Mouse (Mus musculus) liver, embryonic 15.5 days (tissue): Measurements from ENCODE around the gene Tmbim1. TPM values are rescaled to one million over a fixed set of nuclear protein-coding genes. Genes with fewer than 3 reads are reported as not detected.

Source experiments
- ATAC-seq: fragments of 200-750 bp; cut with Nextera tagmentation; 2 replicates; pipeline ENCODE4 v1.8.0; 2017; ENCODE audit warnings: moderate number of reproducible peaks, mild to moderate bottlenecking, moderate library complexity; ENCODE audit not compliant: insufficient read depth
- H3K27ac ChIP-seq: fragments of 300-500 bp; sonication (generic); replicated peaks from 2 replicates; pipeline ENCODE4 v1.5.1; 2015; ENCODE audit warnings: mild to moderate bottlenecking, inconsistent platforms
- H3K27me3 ChIP-seq: fragments of 300-500 bp; sonication (generic); 2 replicates; pipeline ENCODE4 v1.6.1; 2015; ENCODE audit warnings: mild to moderate bottlenecking, inconsistent platforms
- H3K36me3 ChIP-seq: fragments of 300-500 bp; sonication (generic); replicated peaks from 2 replicates; pipeline ENCODE4 v1.6.1; 2015; ENCODE audit warnings: moderate library complexity, mild to moderate bottlenecking, inconsistent platforms
- H3K4me1 ChIP-seq: fragments of 300-500 bp; sonication (generic); replicated peaks from 2 replicates; pipeline ENCODE4 v1.6.1; 2015; ENCODE audit warnings: inconsistent platforms
- H3K4me2 ChIP-seq: fragments of 300-500 bp; sonication (generic); 2 replicates; pipeline ENCODE4 v1.6.1; 2015; ENCODE audit warnings: moderate library complexity, mild to moderate bottlenecking, inconsistent platforms
- H3K4me3 ChIP-seq: fragments of 300-500 bp; sonication (generic); replicated peaks from 2 replicates; pipeline ENCODE4 v1.5.1; 2015; ENCODE audit warnings: mild to moderate bottlenecking, inconsistent platforms
- H3K9ac ChIP-seq: fragments of 300-500 bp; sonication (generic); 2 replicates; pipeline ENCODE4 v1.6.1; 2015; ENCODE audit warnings: moderate library complexity, mild to moderate bottlenecking, inconsistent platforms
- H3K9me3 ChIP-seq: fragments of 300-500 bp; sonication (generic); replicated peaks from 2 replicates; pipeline ENCODE4 v1.6.1; 2016; ENCODE audit warnings: inconsistent platforms
- WGBS: fragments of 180-500 bp; shearing (Covaris S2); methylation state at CpG from one replicate; pipeline ENCODE4 v1.1.7; 2015; ENCODE audit warnings: mixed read lengths; ENCODE audit not compliant: insufficient replicate concordance; 5-methylcytosine and 5-hydroxymethylcytosine counted together
- polyA plus RNA-seq: library from polyadenylated mRNA; unstranded; fragments of >200 nt; fragmentation: Nextera tagmentation; extraction: Ambion mirVana; gene quantifications from 2 replicates; pipeline ENCODE4 v1.2.1, GENCODE M21; 2015

Tmbim1 gene
- polyA plus RNA-seq, 1 experiment from 2014 or later: 15.4 TPM

- Histone ChIP-seq H3K36me3 (peaks cover 24% of the 10 kb centered on the region), H3K4me2 (no peak overlapping the region), H3K4me3 (no peak overlapping the region), H3K9ac (no peak overlapping the region), H3K4me1 (no peaks in the 10 kb centered on the region; the same call in 1 of the 2 replicates), H3K27me3 (peaks cover 10% of the 10 kb centered on the region; the same call in 1 of the 2 replicates), H3K27ac (no peak overlapping the region), H3K9me3 (no peaks in the 10 kb centered on the region)
- ATAC-seq: no peak
- 63% methylated on average over 4 of the region's 4 CpGs for WGBS
Measured at GRCm38 (mm10) chr1:74271659-74272058, 33.8 kb downstream of the Tmbim1 start.

- Histone ChIP-seq H3K9me3 (no peaks in the 10 kb centered on the region), H3K9ac (no peak overlapping the region), H3K36me3 (peaks cover 53% of the 10 kb centered on the region), H3K27me3 (no peaks in the 10 kb centered on the region), H3K4me3 (no peak overlapping the region), H3K4me1 (no peaks in the 10 kb centered on the region; the same call in 1 of the 2 replicates), H3K27ac (no peak overlapping the region), H3K4me2 (no peak overlapping the region)
- 72% methylated on average over 8 of the region's 8 CpGs for WGBS
- no peak for ATAC-seq
Measured at GRCm38 (mm10) chr1:74268750-74269149, 36.7 kb downstream of the Tmbim1 start.

GRCm38 (mm10) chr1:74262510-74262909 is 42.9 kb downstream of the Tmbim1 start:
- no peak overlapping the region for H3K4me3 ChIP-seq
- no peak overlapping the region for H3K9ac ChIP-seq
- no peak for ATAC-seq
- peaks cover 94% of the 10 kb centered on the region for H3K36me3 ChIP-seq
- H3K4me1 ChIP-seq: no peaks in the 10 kb centered on the region
- H3K9me3 ChIP-seq: no peaks in the 10 kb centered on the region
- WGBS: 74% methylated on average over 6 of the region's 6 CpGs
- no peak overlapping the region for H3K4me2 ChIP-seq
- H3K27me3 ChIP-seq: no peaks in the 10 kb centered on the region
- no peak overlapping the region for H3K27ac ChIP-seq

- Histone ChIP-seq H3K27me3 (no peaks in the 10 kb centered on the region), H3K4me3 (no peak overlapping the region), H3K27ac (no peak overlapping the region), H3K4me1 (no peaks in the 10 kb centered on the region), H3K9ac (no peak overlapping the region), H3K9me3 (no peaks in the 10 kb centered on the region), H3K4me2 (no peak overlapping the region), H3K36me3 (peaks cover 89% of the 10 kb centered on the region)
- whole genome bisulfite sequencing: 89% methylated on average over 4 of the region's 4 CpGs
- ATAC-seq: no peak
Measured at GRCm38 (mm10) chr1:74256782-74257181, 48.6 kb downstream of the Tmbim1 start.

- H3K27ac ChIP-seq: no peak overlapping the region
- no peak for ATAC-seq
Measured at GRCm38 (mm10) chr1:74255704-74256345, 49.6 kb downstream of the Tmbim1 start.

GRCm38 (mm10) chr1:74250096-74250495 is 55.3 kb downstream of the Tmbim1 start:
- peaks cover 34% of the 10 kb centered on the region for H3K4me1 ChIP-seq
- no peak overlapping the region for H3K4me3 ChIP-seq
- no peaks in the 10 kb centered on the region for H3K9me3 ChIP-seq
- H3K27ac ChIP-seq: peak overlapping the region; percentile 82
- H3K36me3 ChIP-seq: peaks cover 76% of the 10 kb centered on the region
- H3K4me2 ChIP-seq: 0 out of 2 replicates have a peak overlapping the region, but pooled peaks have one; percentile 13
- ATAC-seq: no peak
- H3K27me3 ChIP-seq: no peaks in the 10 kb centered on the region
- H3K9ac ChIP-seq: no peak overlapping the region
- WGBS: 72% methylated on average over 4 of the region's 4 CpGs

More at GRCm38 (mm10) chr1:74255704-74256345, 49.6 kb downstream of the Tmbim1 start:
- Histone ChIP-seq H3K4me3 (no peak overlapping the region), H3K27me3 (no peaks in the 10 kb centered on the region), H3K9ac (no peak overlapping the region), H3K4me2 (no peak overlapping the region), H3K36me3 (peaks cover 89% of the 10 kb centered on the region), H3K4me1 (no peaks in the 10 kb centered on the region), H3K9me3 (no peaks in the 10 kb centered on the region)
- WGBS: 88% methylated on average over 8 of the region's 8 CpGs

GRCm38 (mm10) chr1:74249331-74249980 is 56.0 kb downstream of the Tmbim1 start:
- Histone ChIP-seq H3K9me3 (no peaks in the 10 kb centered on the region), H3K4me2 (peak overlapping the region; percentile 27; the same call in 1 of the 2 replicates), H3K27me3 (no peaks in the 10 kb centered on the region), H3K9ac (no peak overlapping the region), H3K4me1 (peaks cover 38% of the 10 kb centered on the region), H3K36me3 (peaks cover 72% of the 10 kb centered on the region), H3K4me3 (no peak overlapping the region), H3K27ac (peak overlapping the region; percentile 82)
- ATAC-seq: peak; percentile 70
- 41% methylated on average over 5 of the region's 5 CpGs for WGBS

- WGBS: 20% methylated on average over 1 of the region's 1 CpGs
- H3K4me3 ChIP-seq: no peak overlapping the region
- no peak overlapping the region for H3K9ac ChIP-seq
- H3K9me3 ChIP-seq: no peaks in the 10 kb centered on the region
- H3K4me2 ChIP-seq: no peak overlapping the region
- H3K27me3 ChIP-seq: no peaks in the 10 kb centered on the region
- ATAC-seq: peak; percentile 68
- H3K4me1 ChIP-seq: peaks cover 44% of the 10 kb centered on the region
- peak overlapping the region; percentile 82 for H3K27ac ChIP-seq
- peaks cover 65% of the 10 kb centered on the region for H3K36me3 ChIP-seq
Measured at GRCm38 (mm10) chr1:74248799-74249198, 56.6 kb downstream of the Tmbim1 start.

GRCm38 (mm10) chr1:74245525-74245924 is 59.9 kb downstream of the Tmbim1 start:
- Histone ChIP-seq H3K4me2 (no peak overlapping the region), H3K27me3 (no peaks in the 10 kb centered on the region), H3K36me3 (peaks cover 38% of the 10 kb centered on the region), H3K27ac (no peak overlapping the region), H3K9me3 (no peaks in the 10 kb centered on the region), H3K9ac (no peak overlapping the region), H3K4me1 (peaks cover 63% of the 10 kb centered on the region), H3K4me3 (no peak overlapping the region)
- ATAC-seq: no peak
- WGBS: 58% methylated on average over 2 of the region's 2 CpGs

- no peaks in the 10 kb centered on the region for H3K9me3 ChIP-seq
- H3K27me3 ChIP-seq: no peaks in the 10 kb centered on the region
- peaks cover 72% of the 10 kb centered on the region for H3K4me1 ChIP-seq
- peak overlapping the region; percentile 13; the same call in 1 of the 2 replicates for H3K4me2 ChIP-seq
- H3K36me3 ChIP-seq: peaks cover 5% of the 10 kb centered on the region
- peak overlapping the region; percentile 58; the same call in 1 of the 2 replicates for H3K27ac ChIP-seq
- no peak for ATAC-seq
- 47% methylated on average over 4 of the region's 4 CpGs for WGBS
- no peak overlapping the region for H3K4me3 ChIP-seq
- no peak overlapping the region for H3K9ac ChIP-seq
Measured at GRCm38 (mm10) chr1:74240832-74241231, 64.6 kb downstream of the Tmbim1 start.

- no peak for ATAC-seq
- Histone ChIP-seq H3K27ac (peak overlapping the region; percentile 58; the same call in 1 of the 2 replicates), H3K9me3 (no peaks in the 10 kb centered on the region), H3K36me3 (peaks cover 3% of the 10 kb centered on the region; the same call in 1 of the 2 replicates), H3K9ac (no peak overlapping the region), H3K4me2 (peak overlapping the region; percentile 85; the same call in 1 of the 2 replicates), H3K4me1 (peaks cover 72% of the 10 kb centered on the region), H3K27me3 (no peaks in the 10 kb centered on the region), H3K4me3 (no peak overlapping the region)
- WGBS: 53% methylated on average over 6 of the region's 6 CpGs
Measured at GRCm38 (mm10) chr1:74240311-74240710, 65.1 kb downstream of the Tmbim1 start.
